Mouse (Mus musculus): ENCODE measurements around the gene Nupr1l. TPM values are rescaled to one million over a fixed set of nuclear protein-coding genes. Genes with fewer than 3 reads are reported as not detected.

Nupr1l gene
- total RNA-seq, 2 experiments from 2014 or later = 2.2 to 2.7 TPM

Other genes with a start within 250 kb of the Nupr1l start
- 1 to 10 TPM; 6.6 to 7.2 TPM for gene Zfp11, start 238.4 kb upstream of the Nupr1l start, total RNA-seq (2021)
- not detected for gene Sept14, start 200.0 kb upstream of the Nupr1l start, total RNA-seq (2021)
- 10 to 100 TPM; 72.6 to 81.5 TPM for gene Mrps17, start 193.0 kb upstream of the Nupr1l start, total RNA-seq (2021)
- 10 to 100 TPM; 78.1 to 79.6 TPM for gene Nipsnap2, start 183.5 kb upstream of the Nupr1l start, total RNA-seq (2021)
- gene Psph, start 121.1 kb upstream of the Nupr1l start, total RNA-seq (2021) = 10 to 100 TPM; 23.7 to 28.5 TPM
- gene Sumf2, start 61.6 kb upstream of the Nupr1l start, total RNA-seq (2021) = 10 to 100 TPM; 19.9 to 25.8 TPM
- gene Chchd2, start 21.1 kb upstream of the Nupr1l start, total RNA-seq (2021) = 100 to 1,000 TPM; 411 to 434 TPM
- gene Zbed5, start 12.8 kb upstream of the Nupr1l start, total RNA-seq (2021) = 1 to 10 TPM; 4.7 to 5.6 TPM
- gene Phkg1, start 10.0 kb upstream of the Nupr1l start, total RNA-seq (2021) = 10 to 100 TPM; 12.6 to 15.9 TPM
- 10 to 100 TPM; 46.7 to 49.4 TPM for gene Vkorc1l1, start 33.4 kb downstream of the Nupr1l start, total RNA-seq (2021)
- 10 to 100 TPM; 15.6 to 15.9 TPM for gene Gusb, start 94.5 kb downstream of the Nupr1l start, total RNA-seq (2021)
- gene Asl, start 120.7 kb downstream of the Nupr1l start, total RNA-seq (2021) = 10 to 100 TPM; 22.0 to 23.5 TPM
- 10 to 100 TPM; 34.4 to 34.7 TPM for gene Crcp, start 120.8 kb downstream of the Nupr1l start, total RNA-seq (2021)
- 10 to 100 TPM; 41.1 to 41.8 TPM for gene Tpst1, start 164.8 kb downstream of the Nupr1l start, total RNA-seq (2021)
- gene Kctd7, start 236.3 kb downstream of the Nupr1l start, total RNA-seq (2021) = 10 to 100 TPM; 13.1 to 14.0 TPM